Mouse (Mus musculus) neural tube, embryonic 12.5 days (tissue): ENCODE data around the gene Lgi4. TPM values are rescaled to one million over a fixed set of nuclear protein-coding genes. Genes with fewer than 3 reads are reported as not detected.

ENCODE experiments used
- ATAC-seq: fragments of 200-750 bp; cut with Nextera tagmentation; 2 replicates; pipeline ENCODE4 v1.8.0; 2017; ENCODE audit warnings: low read depth, mild to moderate bottlenecking, moderate TSS enrichment, moderate library complexity; ENCODE audit not compliant: low FRiP score
- H3K27ac ChIP-seq: fragments of 300-500 bp; sonication (generic); 2 replicates; pipeline ENCODE4 v1.5.1; 2016
- H3K27me3 ChIP-seq: fragments of 300-500 bp; sonication (generic); replicated peaks from 2 replicates; pipeline ENCODE4 v1.6.1; 2016; ENCODE audit warnings: mild to moderate bottlenecking
- H3K36me3 ChIP-seq: fragments of 300-500 bp; sonication (generic); 2 replicates; pipeline ENCODE4 v1.6.1; 2016; ENCODE audit warnings: mild to moderate bottlenecking
- H3K4me1 ChIP-seq: fragments of 300-500 bp; sonication (generic); 2 replicates; pipeline ENCODE4 v1.6.1; 2016
- H3K4me2 ChIP-seq: fragments of 300-500 bp; sonication (generic); replicated peaks from 2 replicates; pipeline ENCODE4 v1.6.1; 2016; ENCODE audit warnings: mild to moderate bottlenecking
- H3K4me3 ChIP-seq: fragments of 300-500 bp; sonication (generic); 2 replicates; pipeline ENCODE4 v1.5.1; 2016
- H3K9ac ChIP-seq: fragments of 300-500 bp; sonication (generic); 2 replicates; pipeline ENCODE4 v1.6.1; 2016; ENCODE audit warnings: mild to moderate bottlenecking
- H3K9me3 ChIP-seq: fragments of 300-500 bp; sonication (generic); 2 replicates; pipeline ENCODE4 v1.6.1; 2016; ENCODE audit warnings: mild to moderate bottlenecking
- WGBS: fragments of 180-500 bp; shearing (Covaris S2); methylation state at CpG from one replicate; pipeline ENCODE4 v1.1.7; 2016; 5-methylcytosine and 5-hydroxymethylcytosine counted together
- polyA plus RNA-seq: library from polyadenylated mRNA; unstranded; fragments of >200 nt; fragmentation: Nextera tagmentation; extraction: Ambion mirVana; gene quantifications from 2 replicates; pipeline ENCODE4 v1.2.1, GENCODE M21; 2016

The Lgi4 gene
- polyA plus RNA-seq, 1 experiment from 2014 or later = 6.1 TPM

DNA sequence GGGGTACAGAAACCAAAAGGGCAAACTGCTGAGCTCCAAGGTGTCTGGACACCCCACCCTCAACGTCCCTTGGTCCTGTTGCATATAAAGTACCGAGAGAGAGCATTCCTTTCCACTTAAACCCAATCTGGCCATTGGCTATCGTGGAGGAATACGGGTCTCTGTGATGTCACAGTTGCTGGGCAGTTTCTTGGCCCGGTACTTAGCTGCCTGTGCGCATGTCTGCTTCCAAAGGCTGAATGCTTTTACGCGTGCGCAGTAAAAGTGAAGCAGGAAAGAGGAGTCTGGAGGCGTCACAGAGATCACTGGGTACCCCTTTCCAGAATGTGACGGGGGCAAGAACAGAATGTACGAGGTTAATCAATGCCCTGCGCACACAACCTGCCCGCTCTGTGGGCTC, 10.3 kb downstream of the Lgi4 start:
- 85% methylated on average over 14 of the region's 14 CpGs for WGBS

DNA sequence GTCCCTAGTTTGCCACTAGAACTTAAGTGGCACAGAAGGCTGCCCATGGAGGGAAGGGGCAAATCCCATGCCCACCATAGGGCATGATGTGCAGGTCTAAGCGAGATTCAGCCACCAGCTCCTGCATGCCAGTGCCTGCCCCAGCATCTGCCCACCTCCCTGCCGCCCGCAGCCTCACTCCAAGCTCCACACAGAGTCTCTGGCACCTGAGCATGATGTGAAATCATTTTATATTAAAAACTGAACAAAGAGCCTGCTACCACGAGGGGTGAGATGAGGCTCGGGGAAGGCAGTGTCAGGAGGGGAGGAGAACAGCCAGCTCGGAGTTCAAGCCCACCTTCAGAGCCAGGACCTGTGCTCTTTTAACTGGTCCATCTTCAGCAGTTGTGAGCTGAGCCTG, 11.2 kb downstream of the Lgi4 start:
- no peak for ATAC-seq
- no peaks in the 10 kb centered on the region for H3K27me3 ChIP-seq
- H3K9me3 ChIP-seq = no peaks in the 10 kb centered on the region
- H3K4me3 ChIP-seq = no peak overlapping the region
- H3K27ac ChIP-seq = no peak overlapping the region
- H3K36me3 ChIP-seq = no peaks in the 10 kb centered on the region
- H3K4me2 ChIP-seq = no peak overlapping the region
- H3K4me1 ChIP-seq = peaks cover 8% of the 10 kb centered on the region
- WGBS = 82% methylated on average over 6 of the region's 6 CpGs
- no peak overlapping the region for H3K9ac ChIP-seq

More for the DNA sequence above, 10.3 kb downstream of the Lgi4 start:
- Histone ChIP-seq H3K9ac (no peak overlapping the region), H3K27ac (no peak overlapping the region), H3K4me2 (no peak overlapping the region), H3K4me3 (no peak overlapping the region), H3K9me3 (no peaks in the 10 kb centered on the region), H3K27me3 (no peaks in the 10 kb centered on the region), H3K4me1 (peaks cover 8% of the 10 kb centered on the region), H3K36me3 (no peaks in the 10 kb centered on the region)
- no peak for ATAC-seq

DNA sequence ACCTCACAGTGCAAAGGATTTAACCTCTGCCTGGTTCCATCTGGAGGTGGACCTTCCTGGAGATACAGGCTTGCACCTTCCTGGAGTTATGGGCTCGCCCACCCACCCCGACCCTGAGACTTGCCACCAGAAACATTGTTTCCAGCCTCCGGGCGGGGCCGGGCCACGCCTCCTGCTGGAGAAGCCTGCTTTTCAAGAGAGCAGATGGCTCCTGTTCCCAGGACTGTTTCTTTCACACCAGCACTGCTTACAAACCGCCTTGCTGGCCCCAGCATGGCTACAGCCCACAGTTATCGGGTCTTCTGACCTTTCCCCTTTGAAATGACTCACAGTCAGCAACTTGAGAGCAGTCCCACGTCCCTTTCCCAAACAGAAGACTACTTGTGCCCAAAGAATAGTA, 13.2 kb downstream of the Lgi4 start:
- no peaks in the 10 kb centered on the region for H3K36me3 ChIP-seq
- H3K9me3 ChIP-seq = no peaks in the 10 kb centered on the region

DNA sequence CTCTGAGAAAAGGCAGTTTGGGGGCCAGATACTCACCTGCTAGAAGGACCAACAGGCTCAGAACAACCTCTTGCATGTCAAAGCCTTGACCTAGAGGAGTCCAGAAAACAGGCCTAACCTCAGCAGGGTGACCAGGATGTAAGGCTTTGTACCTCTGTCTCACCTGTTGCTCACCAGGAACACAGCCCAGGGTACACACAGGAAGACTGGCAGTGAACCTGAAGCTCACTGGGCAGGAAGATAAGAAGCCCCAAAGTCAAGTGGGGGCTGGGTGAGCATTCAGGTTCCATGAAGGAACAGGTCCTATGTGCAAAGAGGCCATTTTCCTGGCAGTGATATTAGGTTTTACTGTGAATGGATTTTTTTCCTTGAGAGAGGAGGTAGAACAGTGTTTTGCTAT, 14.4 kb downstream of the Lgi4 start:
- Histone ChIP-seq H3K4me1 (peaks cover 13% of the 10 kb centered on the region; the same call in 1 of the 2 replicates), H3K4me3 (no peak overlapping the region), H3K9me3 (no peaks in the 10 kb centered on the region), H3K27ac (no peak overlapping the region), H3K27me3 (no peaks in the 10 kb centered on the region), H3K4me2 (no peak overlapping the region), H3K9ac (no peak overlapping the region), H3K36me3 (no peaks in the 10 kb centered on the region)
- no peak for ATAC-seq

More for the DNA sequence above, 13.2 kb downstream of the Lgi4 start:
- WGBS = 34% methylated on average over 9 of the region's 9 CpGs
- Histone ChIP-seq H3K27ac (no peak overlapping the region), H3K4me1 (peaks cover 9% of the 10 kb centered on the region), H3K4me2 (no peak overlapping the region), H3K9ac (no peak overlapping the region), H3K27me3 (no peaks in the 10 kb centered on the region), H3K4me3 (no peak overlapping the region)
- ATAC-seq = no peak

DNA sequence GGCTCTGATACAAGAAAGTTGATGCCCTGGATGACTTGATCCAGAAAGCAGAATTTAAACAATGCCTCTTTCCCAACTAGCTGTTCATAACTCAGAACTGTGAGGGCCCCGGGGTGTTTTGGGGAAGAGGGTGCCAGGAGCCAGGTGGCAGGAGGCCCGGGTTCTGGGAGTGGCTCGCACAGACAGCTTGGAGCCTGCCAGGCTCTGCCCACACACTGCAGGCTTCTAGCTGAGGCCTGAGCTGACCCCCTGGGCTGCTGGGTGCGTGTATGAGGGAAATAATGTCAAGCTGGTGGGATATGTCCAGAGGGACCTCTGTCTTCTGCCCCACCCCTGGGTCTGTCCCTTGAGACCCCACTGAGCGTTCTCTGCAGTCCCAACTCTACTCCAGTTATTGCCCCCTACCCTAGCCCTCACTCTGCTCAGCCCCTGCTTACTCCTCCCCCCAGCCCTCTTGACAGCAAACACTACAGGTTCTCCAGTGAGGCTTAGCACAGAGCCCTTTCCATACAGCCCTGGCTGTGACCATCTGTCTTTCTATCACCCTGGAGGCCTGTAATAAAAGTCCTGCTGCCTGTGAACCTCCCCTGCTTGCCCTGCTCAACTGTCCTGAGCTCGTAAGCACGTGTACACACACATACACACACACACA, 15.0 kb downstream of the Lgi4 start:
- WGBS = 52% methylated on average over 7 of the region's 7 CpGs
- H3K4me1 ChIP-seq = peaks cover 13% of the 10 kb centered on the region; the same call in 1 of the 2 replicates
- ATAC-seq = peak; percentile 52; the same call in 1 of the 2 replicates
- no peaks in the 10 kb centered on the region for H3K27me3 ChIP-seq
- H3K36me3 ChIP-seq = no peaks in the 10 kb centered on the region
- H3K27ac ChIP-seq = no peak overlapping the region
- H3K9ac ChIP-seq = no peak overlapping the region
- H3K4me3 ChIP-seq = no peak overlapping the region
- no peaks in the 10 kb centered on the region for H3K9me3 ChIP-seq
- no peak overlapping the region for H3K4me2 ChIP-seq

DNA sequence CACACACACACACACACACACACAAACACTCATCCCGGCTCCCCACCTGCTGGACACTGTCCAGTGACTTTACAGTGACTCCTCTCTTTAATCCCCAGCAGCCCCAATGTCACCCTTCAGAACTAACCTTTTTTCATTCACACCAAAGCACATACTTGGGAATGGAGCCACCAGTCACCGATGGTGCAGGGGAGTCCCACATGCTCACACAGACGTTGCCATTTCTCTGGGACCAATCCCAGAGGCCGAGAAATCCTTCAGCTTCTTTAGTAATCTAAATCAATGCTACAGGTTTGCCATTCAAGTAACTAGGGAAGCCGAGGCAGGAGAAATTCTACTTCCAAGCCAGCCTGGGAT, 15.5 kb downstream of the Lgi4 start:
- H3K9ac ChIP-seq = no peak overlapping the region
- no peak overlapping the region for H3K4me3 ChIP-seq
- ATAC-seq = no peak
- H3K4me1 ChIP-seq = peaks cover 13% of the 10 kb centered on the region; the same call in 1 of the 2 replicates
- H3K4me2 ChIP-seq = no peak overlapping the region
- no peak overlapping the region for H3K27ac ChIP-seq
- no peaks in the 10 kb centered on the region for H3K27me3 ChIP-seq
- H3K9me3 ChIP-seq = no peaks in the 10 kb centered on the region
- H3K36me3 ChIP-seq = no peaks in the 10 kb centered on the region
- WGBS = 71% methylated on average over 5 of the region's 5 CpGs

DNA sequence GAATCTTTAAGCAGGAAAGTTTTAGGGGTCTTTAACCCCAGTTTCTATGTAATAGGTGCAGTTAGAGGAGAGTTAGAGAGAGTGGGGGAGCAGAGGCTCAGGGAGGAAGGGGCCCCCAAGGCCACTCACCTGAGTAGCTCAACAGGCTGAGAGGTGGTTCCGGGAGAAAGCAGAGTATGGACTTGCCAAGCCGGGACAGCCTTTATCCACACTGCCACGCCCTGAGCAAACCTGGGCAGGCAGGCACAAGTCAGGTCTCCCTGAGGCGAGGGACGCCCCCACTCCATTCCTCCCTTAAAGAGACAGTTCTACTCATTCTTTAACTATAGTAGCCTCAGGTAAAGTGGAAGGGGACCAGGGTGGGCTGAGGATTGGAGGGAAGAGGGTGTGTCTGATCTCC, 17.4 kb downstream of the Lgi4 start, which contains the start of gene Fxyd3:
Gene Fxyd3, minus strand, starts transcription at position 213 of the 400 bp plus-strand sequence.
- Histone ChIP-seq H3K9me3 (no peaks in the 10 kb centered on the region), H3K27me3 (no peaks in the 10 kb centered on the region), H3K4me1 (peaks cover 13% of the 10 kb centered on the region; the same call in 1 of the 2 replicates), H3K4me2 (no peak within 1 kb of the TSS), H3K9ac (no peak within 1 kb of the TSS), H3K36me3 (no peaks in the 10 kb centered on the region), H3K27ac (no peak within 1 kb of the TSS), H3K4me3 (no peak within 1 kb of the TSS)
- no peak for ATAC-seq
- WGBS = 60% methylated on average over 5 of the region's 5 CpGs

DNA sequence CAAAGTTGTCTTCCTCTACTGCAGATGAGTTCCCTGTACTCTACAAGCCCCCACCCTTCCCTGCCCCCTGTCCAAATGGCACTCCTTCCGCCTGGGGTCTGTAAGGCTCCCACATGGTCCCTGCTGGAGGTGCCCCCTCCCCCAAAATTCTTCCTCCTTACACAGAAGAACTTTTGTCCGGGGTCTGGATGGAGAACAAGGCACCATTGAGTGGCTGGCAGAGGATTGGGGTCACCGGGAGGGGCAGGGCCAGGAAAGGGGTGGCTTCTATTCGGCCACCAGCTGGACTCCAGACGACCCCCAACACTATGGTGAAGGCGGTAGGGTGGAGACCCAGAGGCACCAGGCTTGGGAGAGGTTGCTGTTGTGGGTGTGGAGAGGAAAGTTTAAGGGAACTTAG, 18.3 kb downstream of the Lgi4 start:
- no peak overlapping the region for H3K27ac ChIP-seq
- no peak overlapping the region for H3K4me3 ChIP-seq
- H3K9ac ChIP-seq = no peak overlapping the region
- no peaks in the 10 kb centered on the region for H3K9me3 ChIP-seq
- H3K4me2 ChIP-seq = no peak overlapping the region
- H3K36me3 ChIP-seq = no peaks in the 10 kb centered on the region
- ATAC-seq = no peak
- H3K4me1 ChIP-seq = peaks cover 13% of the 10 kb centered on the region; the same call in 1 of the 2 replicates
- H3K27me3 ChIP-seq = no peaks in the 10 kb centered on the region
- WGBS = 40% methylated on average over 6 of the region's 6 CpGs

DNA sequence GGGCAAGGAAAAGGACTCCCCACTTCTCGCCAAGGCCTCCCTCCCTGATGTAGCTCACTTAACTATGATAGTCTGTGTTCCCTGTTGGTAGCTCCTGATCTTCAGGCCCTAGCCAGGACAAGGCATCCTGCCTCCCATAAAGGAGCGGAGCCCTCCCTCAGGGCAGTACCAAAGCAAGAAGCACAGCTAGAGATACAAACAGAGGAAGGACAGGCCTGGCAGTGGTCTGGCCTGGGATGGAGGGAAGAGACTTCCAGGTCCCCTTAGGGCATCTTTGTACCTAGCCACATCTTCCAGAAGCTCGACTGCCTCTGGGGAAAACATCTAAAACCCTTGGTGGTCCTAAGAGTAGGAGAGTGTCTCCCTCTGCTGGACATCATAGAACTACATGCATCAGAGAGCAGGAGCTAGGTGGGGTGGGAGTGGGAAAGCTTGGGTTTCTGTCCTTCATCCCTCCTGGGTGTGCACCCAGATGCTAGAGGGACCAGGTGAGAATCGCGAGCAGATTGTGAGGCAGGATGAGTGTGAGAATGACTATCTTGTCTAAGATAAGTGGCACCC, 18.8 kb downstream of the Lgi4 start:
- 44% methylated on average over 5 of the region's 5 CpGs for WGBS
- peaks cover 14% of the 10 kb centered on the region; the same call in 1 of the 2 replicates for H3K4me1 ChIP-seq
- no peak for ATAC-seq
- no peaks in the 10 kb centered on the region for H3K9me3 ChIP-seq
- H3K4me2 ChIP-seq = no peak overlapping the region
- no peaks in the 10 kb centered on the region for H3K27me3 ChIP-seq
- no peak overlapping the region for H3K27ac ChIP-seq
- H3K36me3 ChIP-seq = no peaks in the 10 kb centered on the region
- no peak overlapping the region for H3K4me3 ChIP-seq
- no peak overlapping the region for H3K9ac ChIP-seq

DNA sequence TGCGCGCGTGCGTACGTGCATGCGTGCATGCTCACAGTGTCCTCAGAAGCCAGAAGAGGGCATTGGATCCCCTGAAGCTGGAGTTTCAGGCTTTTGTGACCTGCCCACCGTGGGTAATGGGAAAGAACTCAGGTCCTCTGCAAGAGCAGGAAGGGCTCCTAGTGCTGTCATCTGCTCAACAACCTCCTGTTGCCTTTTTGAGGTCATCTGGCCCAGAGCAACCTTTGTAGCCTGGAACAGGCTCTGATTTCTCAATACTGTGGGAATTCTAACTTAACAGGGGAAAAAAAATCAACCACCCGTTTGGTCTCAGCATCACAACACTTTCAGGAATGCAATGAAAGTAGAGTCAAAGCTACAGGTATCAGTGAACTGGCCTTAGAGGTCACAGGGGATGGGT, 20.5 kb downstream of the Lgi4 start:
- ATAC-seq = no peak
- H3K27ac ChIP-seq = no peak overlapping the region
- WGBS = 88% methylated on average over 8 of the region's 8 CpGs

DNA sequence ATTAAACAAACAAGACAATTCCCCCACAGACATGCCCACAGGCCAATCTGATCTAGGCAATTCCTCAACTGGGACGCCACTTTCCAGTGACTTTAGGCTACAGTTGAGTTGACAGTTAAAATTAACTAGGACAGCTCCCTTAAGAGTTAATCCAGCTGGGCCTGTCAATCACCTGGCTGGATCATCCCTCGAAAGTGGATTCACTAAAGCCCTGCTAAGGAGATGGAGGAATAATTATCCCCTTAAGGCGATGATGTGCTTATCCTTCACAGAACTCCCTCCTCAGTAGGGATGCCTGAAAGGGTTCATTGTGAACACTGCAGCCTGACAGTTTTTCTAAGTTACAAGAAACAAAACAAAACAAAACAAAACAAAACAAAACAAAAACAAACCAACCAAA, 21.5 kb downstream of the Lgi4 start:
- H3K27me3 ChIP-seq = no peaks in the 10 kb centered on the region
- H3K9me3 ChIP-seq = no peaks in the 10 kb centered on the region
- H3K27ac ChIP-seq = no peak overlapping the region
- WGBS = 60% methylated on average over 3 of the region's 3 CpGs
- H3K4me3 ChIP-seq = no peak overlapping the region
- no peak for ATAC-seq
- no peak overlapping the region for H3K9ac ChIP-seq
- peaks cover 17% of the 10 kb centered on the region; the same call in 1 of the 2 replicates for H3K4me1 ChIP-seq
- H3K36me3 ChIP-seq = no peaks in the 10 kb centered on the region
- no peak overlapping the region for H3K4me2 ChIP-seq

More for the DNA sequence above, 20.5 kb downstream of the Lgi4 start:
- Histone ChIP-seq H3K4me1 (peaks cover 17% of the 10 kb centered on the region; the same call in 1 of the 2 replicates), H3K36me3 (no peaks in the 10 kb centered on the region), H3K4me3 (no peak overlapping the region), H3K4me2 (no peak overlapping the region), H3K9ac (no peak overlapping the region), H3K27me3 (no peaks in the 10 kb centered on the region), H3K9me3 (no peaks in the 10 kb centered on the region)

DNA sequence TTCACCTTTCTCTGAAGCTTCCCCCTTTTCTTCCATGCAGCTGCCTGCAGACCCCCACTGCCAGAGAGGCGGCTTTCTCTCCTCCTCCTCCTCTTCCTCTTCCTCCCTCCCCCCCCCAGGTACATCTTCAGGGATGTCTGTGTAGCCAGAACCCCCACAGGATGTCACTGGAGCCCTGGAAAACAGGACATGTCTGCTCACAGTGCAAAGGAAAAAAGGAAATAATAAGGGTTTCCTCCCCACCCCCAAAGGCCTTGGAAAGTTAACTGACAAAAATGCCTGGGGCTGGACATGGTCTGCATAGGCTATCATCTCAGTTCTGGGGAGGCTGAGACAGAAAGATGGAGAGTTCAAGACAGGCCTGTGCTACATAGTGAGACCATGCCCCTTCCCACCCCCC, 22.0 kb downstream of the Lgi4 start:
- no peak overlapping the region for H3K27ac ChIP-seq
- H3K36me3 ChIP-seq = no peaks in the 10 kb centered on the region
- no peak overlapping the region for H3K4me2 ChIP-seq
- no peak overlapping the region for H3K9ac ChIP-seq
- H3K27me3 ChIP-seq = no peaks in the 10 kb centered on the region
- H3K9me3 ChIP-seq = 0 out of 2 replicates have a peak, but pooled peaks cover 4% of the 10 kb centered on the region
- no peak for ATAC-seq
- no peak overlapping the region for H3K4me3 ChIP-seq
- H3K4me1 ChIP-seq = peaks cover 17% of the 10 kb centered on the region; the same call in 1 of the 2 replicates
- WGBS = 32% methylated on average over 1 of the region's 1 CpGs

DNA sequence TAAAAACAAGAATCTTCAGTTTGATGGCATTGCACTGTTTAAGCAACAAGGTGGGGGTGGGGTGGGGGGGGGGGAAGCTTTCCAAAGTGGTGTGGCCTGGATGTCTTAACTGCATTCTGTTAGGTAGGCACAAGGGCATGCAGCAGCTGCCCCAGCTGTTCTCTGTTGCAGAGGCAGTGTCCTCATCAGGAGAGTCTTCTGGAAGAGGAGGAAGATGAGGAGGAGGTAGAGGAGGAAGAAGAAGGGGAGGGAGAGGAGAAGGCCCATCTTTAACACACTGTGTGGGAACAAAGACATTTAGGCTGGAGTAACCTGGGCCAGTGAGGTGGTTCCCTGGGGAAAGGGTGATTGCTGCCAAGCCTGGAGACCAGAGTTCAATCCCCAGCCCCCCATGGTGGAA, 23.0 kb downstream of the Lgi4 start:
- H3K27ac ChIP-seq = no peak overlapping the region
- no peak for ATAC-seq
- H3K36me3 ChIP-seq = no peaks in the 10 kb centered on the region
- peaks cover 17% of the 10 kb centered on the region; the same call in 1 of the 2 replicates for H3K4me1 ChIP-seq
- no peak overlapping the region for H3K4me2 ChIP-seq
- H3K9me3 ChIP-seq = 0 out of 2 replicates have a peak, but pooled peaks cover 4% of the 10 kb centered on the region
- no peaks in the 10 kb centered on the region for H3K27me3 ChIP-seq
- H3K9ac ChIP-seq = no peak overlapping the region
- no peak overlapping the region for H3K4me3 ChIP-seq
